Mouse (Mus musculus) splenic B cell, adult 2 months (primary cell): ENCODE data around the gene Gm20388.
"Not testable (repeated sequence)": the region's sequence is repeated elsewhere in the genome, so short reads cannot be mapped to it uniquely, and the experiment has no call there.

Source experiments
- DNase-seq: peaks from one replicate; pipeline ENCODE4 v3.0.0-alpha.2; 2011; ENCODE audit warnings: low read depth, low spot score
- H3K27me3 ChIP-seq: 2 replicates; pipeline ENCODE4 v1.6.1; 2012; ENCODE audit warnings: mild to moderate bottlenecking, low read length, moderate library complexity, mixed read lengths; ENCODE audit not compliant: control insufficient read depth, poor library complexity, insufficient read depth, severe bottlenecking
- H3K36me3 ChIP-seq: 2 replicates; pipeline ENCODE4 v1.6.1; 2012; ENCODE audit warnings: mild to moderate bottlenecking, low read length, moderate library complexity, mixed read lengths; ENCODE audit not compliant: control insufficient read depth, poor library complexity, insufficient read depth, severe bottlenecking

Gm20388 gene

DNA sequence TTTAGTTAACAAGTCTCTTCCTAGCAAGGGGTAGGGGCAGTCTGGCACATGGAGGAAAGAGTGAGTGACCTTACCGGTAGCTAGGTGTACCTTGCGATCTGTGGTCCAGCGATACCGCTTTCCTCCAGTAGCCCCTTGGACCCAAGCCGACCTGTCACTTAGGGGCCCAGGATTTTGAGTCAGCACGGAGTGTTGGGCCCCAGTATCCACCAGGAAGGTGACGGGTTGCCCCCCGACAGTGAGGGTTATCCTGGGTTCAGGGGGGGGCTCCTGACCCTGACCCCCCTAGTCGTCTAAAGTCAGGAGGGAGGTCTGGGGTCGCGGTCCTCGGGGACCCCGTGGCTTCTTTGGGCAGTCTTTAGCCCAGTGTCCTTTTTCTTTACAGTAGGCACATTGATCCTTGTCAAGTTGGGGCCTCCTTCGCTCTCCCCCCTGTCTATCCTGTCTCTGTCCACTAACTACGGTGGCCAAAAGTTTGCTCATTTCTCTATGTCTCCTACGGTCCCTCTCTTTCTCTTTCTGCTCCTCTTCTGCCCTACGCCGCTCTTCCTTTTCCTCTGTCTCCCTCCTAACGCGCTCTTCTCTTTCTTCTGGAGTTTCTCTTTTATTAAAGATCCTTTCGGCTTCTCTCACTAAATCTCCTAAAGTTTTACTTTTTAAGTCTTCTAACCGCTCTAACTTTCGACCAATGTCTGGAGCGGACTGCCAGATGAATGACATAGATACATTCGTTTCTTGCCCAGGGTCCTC, 3521.2 kb downstream of the Gm20388 start:
- no peaks in the 10 kb centered on the region for H3K27me3 ChIP-seq
- DNase-seq = no peak
- no peaks in the 10 kb centered on the region for H3K36me3 ChIP-seq

DNA sequence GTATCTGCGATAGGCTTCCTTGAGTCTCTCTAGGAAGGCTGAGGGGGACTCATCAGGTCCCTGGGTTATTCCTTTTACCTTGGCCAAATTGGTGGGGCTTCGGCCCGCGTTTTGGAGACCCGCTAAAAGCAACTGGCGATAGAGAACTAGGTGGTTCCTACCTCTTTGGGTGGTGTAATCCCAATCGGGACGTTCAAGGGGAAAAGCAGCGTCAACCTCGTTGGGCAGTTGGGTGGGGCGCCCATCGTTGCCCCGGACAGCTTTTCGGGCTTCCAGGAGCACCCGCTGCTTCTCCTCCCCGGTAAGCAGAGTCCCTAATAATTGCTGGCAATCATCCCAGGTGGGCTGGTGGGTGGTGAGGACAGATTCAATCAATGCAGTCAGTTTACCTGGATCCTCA, 3521.7 kb downstream of the Gm20388 start:
- no peaks in the 10 kb centered on the region for H3K36me3 ChIP-seq
- no peak for DNase-seq
- no peaks in the 10 kb centered on the region for H3K27me3 ChIP-seq

DNA sequence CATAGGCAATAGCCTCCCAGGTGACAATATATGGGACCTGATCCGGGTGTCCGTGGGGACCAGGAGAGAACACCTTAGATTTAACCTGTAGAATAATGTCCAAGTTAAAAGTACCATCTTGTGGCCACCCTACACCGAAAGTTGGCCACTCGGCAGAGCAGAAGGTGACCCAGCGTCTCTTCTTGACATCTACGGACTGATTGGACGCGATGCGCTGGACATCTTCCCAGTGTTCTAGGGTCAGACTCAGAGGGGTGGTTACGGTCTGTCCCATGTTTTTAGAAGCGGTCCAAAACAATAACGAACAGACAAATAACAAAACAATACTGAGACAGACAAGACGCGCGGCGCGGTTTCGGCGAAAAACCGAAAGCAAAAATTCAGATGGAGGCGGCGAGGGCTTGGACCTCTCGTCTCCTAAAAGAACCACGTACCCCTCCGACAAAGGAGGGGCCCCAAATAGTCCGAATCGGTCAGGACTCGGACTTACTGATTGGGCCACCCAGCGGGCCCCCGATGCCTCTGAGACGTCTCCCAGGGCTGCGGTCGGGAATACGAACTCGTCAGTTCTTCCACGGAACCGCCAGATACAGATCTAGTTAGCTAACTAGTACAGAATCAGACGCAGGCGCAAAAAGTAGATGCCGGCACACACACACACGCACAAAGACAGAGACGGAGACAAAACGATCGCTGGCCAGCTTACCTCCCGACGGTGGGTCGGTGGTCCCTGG, 3522.8 kb downstream of the Gm20388 start:
- not testable (repeated sequence) for DNase-seq, H3K36me3 ChIP-seq, H3K27me3 ChIP-seq

GRCm38 (mm10) chr8:123441788-123442187, 3531.1 kb downstream of the Gm20388 start:
- Histone ChIP-seq H3K27me3 (no peaks in the 10 kb centered on the region), H3K36me3 (no peaks in the 10 kb centered on the region)
- no peak for DNase-seq

DNA sequence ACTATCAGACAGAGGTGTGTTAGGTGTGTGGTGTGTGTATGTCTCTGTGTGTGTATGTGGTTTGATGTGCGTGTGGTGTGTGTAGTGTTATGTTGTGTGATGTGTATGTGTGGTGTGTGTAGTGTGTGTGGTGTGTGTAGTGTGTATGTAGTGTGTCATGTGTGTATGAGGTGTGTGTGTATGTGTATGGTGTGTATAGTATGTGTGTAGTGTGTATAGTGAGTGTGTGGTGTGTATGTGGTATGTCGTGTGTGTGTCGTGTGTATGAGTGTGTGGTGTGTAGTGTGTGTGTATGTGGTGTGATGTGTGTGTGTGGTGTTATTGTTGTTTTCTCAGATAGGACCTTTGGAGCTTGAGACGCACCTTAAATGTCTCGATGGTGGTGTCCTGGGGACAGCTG, 3531.7 kb downstream of the Gm20388 start:
- DNase-seq = no peak
- Histone ChIP-seq H3K36me3 (no peaks in the 10 kb centered on the region), H3K27me3 (no peaks in the 10 kb centered on the region)

- Histone ChIP-seq H3K36me3 (no peaks in the 10 kb centered on the region), H3K27me3 (no peaks in the 10 kb centered on the region)
- peak; percentile 93 for DNase-seq
Measured at GRCm38 (mm10) chr8:123442871-123443575, 3532.4 kb downstream of the Gm20388 start.

DNA sequence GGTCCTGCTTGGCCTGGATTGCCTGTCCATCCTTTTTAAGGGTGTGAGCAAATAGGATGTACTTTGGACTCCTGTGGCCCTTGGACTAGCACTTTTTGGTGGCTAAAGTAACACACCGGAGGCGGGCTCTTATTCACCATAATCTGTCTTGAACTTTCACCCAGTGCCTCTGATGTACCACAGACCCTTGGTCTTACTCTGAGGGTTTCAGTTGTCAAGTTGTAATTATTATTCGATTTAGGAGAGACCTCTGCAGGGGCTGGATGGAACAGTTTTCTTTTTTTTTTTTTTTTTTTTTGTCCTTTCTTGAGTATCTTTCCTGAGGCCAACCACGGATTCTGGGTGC, 3532.9 kb downstream of the Gm20388 start:
- H3K36me3 ChIP-seq = no peaks in the 10 kb centered on the region
- DNase-seq = no peak
- H3K27me3 ChIP-seq = no peaks in the 10 kb centered on the region

- no peaks in the 10 kb centered on the region for H3K27me3 ChIP-seq
- no peaks in the 10 kb centered on the region for H3K36me3 ChIP-seq
- DNase-seq = no peak
Measured at GRCm38 (mm10) chr8:123444131-123444530, 3533.5 kb downstream of the Gm20388 start.

DNA sequence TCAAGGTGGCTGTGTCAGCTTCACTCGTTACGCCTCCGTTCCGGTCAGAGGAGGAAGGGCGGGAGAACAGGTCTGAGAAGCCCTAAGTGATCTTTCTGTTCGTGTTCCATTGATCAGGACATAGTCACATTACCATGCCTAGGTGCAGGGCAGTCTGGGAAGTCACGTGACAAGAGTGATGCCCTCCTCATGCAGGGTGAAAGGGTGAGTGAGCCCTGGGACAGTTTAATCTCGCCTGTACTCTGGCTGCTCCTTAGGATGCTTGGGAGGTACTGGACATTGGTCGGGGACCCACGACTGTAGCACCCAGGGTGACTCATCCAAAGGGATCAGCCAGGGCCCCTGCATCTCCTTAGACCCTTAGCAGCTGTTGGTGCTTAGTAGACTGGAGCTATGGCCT, 3535.3 kb downstream of the Gm20388 start:
- no peaks in the 10 kb centered on the region for H3K36me3 ChIP-seq
- no peaks in the 10 kb centered on the region for H3K27me3 ChIP-seq
- DNase-seq = no peak

- DNase-seq = no peak
- H3K27me3 ChIP-seq = no peaks in the 10 kb centered on the region
- H3K36me3 ChIP-seq = no peaks in the 10 kb centered on the region
Measured at GRCm38 (mm10) chr8:123446799-123447198, 3536.2 kb downstream of the Gm20388 start.

DNA sequence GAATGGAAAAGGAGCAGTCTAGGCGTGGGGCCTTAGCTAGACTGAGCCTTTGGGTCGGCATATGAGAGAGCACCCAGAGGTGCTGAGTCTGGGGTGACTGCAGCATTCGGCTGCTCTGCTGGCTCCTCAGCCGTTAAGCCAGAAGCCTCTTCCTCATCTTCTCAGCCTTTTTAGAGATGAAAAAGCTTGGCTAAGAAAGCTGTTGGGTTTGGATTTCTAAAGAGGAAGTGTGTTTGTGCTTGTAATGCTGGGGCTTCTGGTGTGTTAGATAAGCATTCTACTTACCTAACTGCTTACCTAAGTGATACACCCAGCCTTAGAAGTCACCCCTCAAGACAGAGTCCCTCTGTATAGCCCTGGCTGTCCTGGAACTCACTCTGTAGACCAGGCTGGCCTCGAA, 3540.1 kb downstream of the Gm20388 start:
- DNase-seq = no peak
- Histone ChIP-seq H3K27me3 (no peaks in the 10 kb centered on the region), H3K36me3 (no peaks in the 10 kb centered on the region)

- H3K27me3 ChIP-seq, DNase-seq, H3K36me3 ChIP-seq: not testable (repeated sequence)
Measured at GRCm38 (mm10) chr8:123451747-123452146, 3541.1 kb downstream of the Gm20388 start.

- no peaks in the 10 kb centered on the region for H3K36me3 ChIP-seq
- DNase-seq = no peak
- no peaks in the 10 kb centered on the region for H3K27me3 ChIP-seq
Measured at GRCm38 (mm10) chr8:123452149-123452548, 3541.5 kb downstream of the Gm20388 start.

GRCm38 (mm10) chr8:123453291-123453690, 3542.7 kb downstream of the Gm20388 start:
- H3K27me3 ChIP-seq = no peaks in the 10 kb centered on the region
- DNase-seq = no peak
- H3K36me3 ChIP-seq = no peaks in the 10 kb centered on the region; the same call in 1 of the 2 replicates

DNA sequence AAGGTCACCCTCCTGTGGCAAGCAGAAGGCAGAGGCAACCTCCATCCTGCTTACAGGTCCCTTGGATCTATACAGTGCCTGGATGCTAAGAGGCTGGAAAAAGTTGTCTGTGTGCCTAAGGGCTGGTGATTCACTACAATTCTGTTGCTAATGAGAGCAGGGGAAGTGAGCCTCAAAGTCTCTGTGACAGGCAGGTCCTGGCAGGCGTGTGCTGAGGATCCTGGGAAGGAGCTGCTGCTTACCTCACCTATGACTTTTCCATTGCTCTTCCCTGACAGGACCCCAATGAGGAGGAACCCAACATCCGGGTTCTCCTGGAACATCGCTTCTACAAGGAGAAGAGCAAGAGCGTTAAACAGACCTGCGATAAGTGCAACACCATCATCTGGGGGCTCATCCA, 3543.3 kb downstream of the Gm20388 start:
- H3K27me3 ChIP-seq = no peaks in the 10 kb centered on the region
- H3K36me3 ChIP-seq = no peaks in the 10 kb centered on the region; the same call in 1 of the 2 replicates

More for the DNA sequence above, 3543.3 kb downstream of the Gm20388 start:
- no peak for DNase-seq
